Mouse (Mus musculus): ENCODE results near the gene Kat2b. TPM values are rescaled to one million over a fixed set of nuclear protein-coding genes. Genes with fewer than 3 reads are reported as not detected.
"Not testable (repeated sequence)": the region's sequence is repeated elsewhere in the genome, so short reads cannot be mapped to it uniquely, and the experiment has no call there.

The Kat2b gene
- total RNA-seq, 1 experiment from 2014 or later, result 38.0 TPM

GRCm38 (mm10) chr17:53656369-53656860 lies 89.8 kb downstream of the Kat2b start:
- no peak for ATAC-seq (replicated peaks; ENCODE audit: low read depth, poor library complexity, severe bottlenecking)

GRCm38 (mm10) chr17:53657391-53657790 lies 90.7 kb downstream of the Kat2b start:
- ATAC-seq (replicated peaks; ENCODE audit: low read depth, poor library complexity, severe bottlenecking), result peak; percentile 80

- ATAC-seq (replicated peaks; ENCODE audit: low read depth, poor library complexity, severe bottlenecking), result no peak
Observed at GRCm38 (mm10) chr17:53658668-53659067, 92.0 kb downstream of the Kat2b start.

- ATAC-seq (replicated peaks; ENCODE audit: low read depth, poor library complexity, severe bottlenecking), result no peak
Observed at GRCm38 (mm10) chr17:53659230-53659629, 92.6 kb downstream of the Kat2b start.

- no peak for ATAC-seq (replicated peaks; ENCODE audit: low read depth, poor library complexity, severe bottlenecking)
Observed at GRCm38 (mm10) chr17:53659738-53660137, 93.1 kb downstream of the Kat2b start.

GRCm38 (mm10) chr17:53661056-53661840 lies 94.6 kb downstream of the Kat2b start:
- no peak for ATAC-seq (replicated peaks; ENCODE audit: low read depth, poor library complexity, severe bottlenecking)

GRCm38 (mm10) chr17:53664267-53664666 lies 97.6 kb downstream of the Kat2b start:
- ATAC-seq (replicated peaks; ENCODE audit: low read depth, poor library complexity, severe bottlenecking), result no peak

GRCm38 (mm10) chr17:53664703-53665382 lies 98.2 kb downstream of the Kat2b start:
- ATAC-seq (replicated peaks; ENCODE audit: low read depth, poor library complexity, severe bottlenecking), result no peak

- no peak for ATAC-seq (replicated peaks; ENCODE audit: low read depth, poor library complexity, severe bottlenecking)
Observed at GRCm38 (mm10) chr17:53670453-53670852, 103.8 kb downstream of the Kat2b start.

GRCm38 (mm10) chr17:53678716-53679115 lies 112.1 kb downstream of the Kat2b start:
- peak; percentile 83 for ATAC-seq (replicated peaks; ENCODE audit: low read depth, poor library complexity, severe bottlenecking)

GRCm38 (mm10) chr17:53688321-53688720 lies 121.7 kb downstream of the Kat2b start:
- no peak for ATAC-seq (replicated peaks; ENCODE audit: low read depth, poor library complexity, severe bottlenecking)

- peak; percentile 88 for ATAC-seq (replicated peaks; ENCODE audit: low read depth, poor library complexity, severe bottlenecking)
Observed at GRCm38 (mm10) chr17:53688877-53689802, 122.5 kb downstream of the Kat2b start, which contains the start of gene Sgo1. Sgo1 (minus strand) TSS chr17:53689333.

- ATAC-seq (replicated peaks; ENCODE audit: low read depth, poor library complexity, severe bottlenecking), result peak; percentile 48
Observed at GRCm38 (mm10) chr17:53689946-53690345, 123.3 kb downstream of the Kat2b start.

- no peak for ATAC-seq (replicated peaks; ENCODE audit: low read depth, poor library complexity, severe bottlenecking)
Observed at GRCm38 (mm10) chr17:53694039-53694438, 127.4 kb downstream of the Kat2b start.

- ATAC-seq (replicated peaks; ENCODE audit: low read depth, poor library complexity, severe bottlenecking), result not testable (repeated sequence)
Observed at GRCm38 (mm10) chr17:53697521-53697920, 130.9 kb downstream of the Kat2b start.

- no peak for ATAC-seq (replicated peaks; ENCODE audit: low read depth, poor library complexity, severe bottlenecking)
Observed at GRCm38 (mm10) chr17:53714453-53714852, 147.8 kb downstream of the Kat2b start.

- ATAC-seq (replicated peaks; ENCODE audit: low read depth, poor library complexity, severe bottlenecking), result not testable (repeated sequence)
Observed at GRCm38 (mm10) chr17:53715161-53715560, 148.5 kb downstream of the Kat2b start.

- ATAC-seq (replicated peaks; ENCODE audit: low read depth, poor library complexity, severe bottlenecking), result no peak
Observed at GRCm38 (mm10) chr17:53718474-53718873, 151.8 kb downstream of the Kat2b start.

GRCm38 (mm10) chr17:53718916-53719315 lies 152.3 kb downstream of the Kat2b start:
- ATAC-seq (replicated peaks; ENCODE audit: low read depth, poor library complexity, severe bottlenecking), result not testable (repeated sequence)
